ENCODE assay signal across 19 mouse cellular contexts in the genomic region with DNA sequence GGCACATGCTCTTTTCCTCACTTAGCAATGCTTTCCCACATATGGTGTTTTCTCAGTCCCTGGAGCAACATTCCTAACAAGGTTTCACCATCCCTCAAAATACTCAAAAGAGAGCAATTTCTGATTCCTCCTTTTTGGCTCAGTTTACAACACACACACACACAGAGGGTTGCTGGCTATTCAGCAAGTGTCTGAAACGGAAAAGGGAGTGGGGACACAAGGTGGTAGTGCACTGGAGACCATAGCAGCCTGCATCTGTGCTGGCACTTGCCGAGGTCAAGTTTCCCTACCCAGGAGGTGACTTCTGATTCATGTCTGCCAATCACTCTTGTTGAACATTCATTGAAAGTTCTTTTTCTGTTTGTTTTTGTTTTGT. TPM values are rescaled to one million over a fixed set of nuclear protein-coding genes. Genes with fewer than 3 reads are reported as not detected.
A peak's percentile ranks its signal among the peaks of the same experiment; 100 is the strongest.
DNase-seq lines count a peak whose midpoint lies in the region; ATAC-seq and TF ChIP-seq lines count a peak whose summit lies in the region.
"Had no signal": no experiment of that assay in that cellular context is flagged by ENCODE, and none has a peak within 500 bp of the region (broad histone marks: within the 10 kb centered on the region; RNA-seq: fewer than 3 reads in every experiment).

No protein-coding gene starts in this region.

- ATAC-seq in embryonic facial prominence, embryonic 14.5 days (ENCODE audit: low read depth), result 0 out of 2 replicates have a peak, but pooled peaks have one; percentile 7
- peak; percentile 13; the same call in 1 of the 2 replicates for ATAC-seq in limb, embryonic 13.5 days (ENCODE audit: low FRiP score, low read depth)
- ATAC-seq in intestine, postnatal 0 days, result no peak
- ATAC-seq: intestine, embryonic 16.5 days; midbrain, embryonic 15.5 days had no signal

- no peak overlapping the region for H3K4me2 ChIP-seq in embryonic facial prominence, embryonic 14.5 days (ENCODE audit: low read depth, low read length)
- H3K4me2 ChIP-seq in limb, embryonic 13.5 days (replicated peaks), result no peak overlapping the region
- H3K4me2 ChIP-seq in intestine, postnatal 0 days (replicated peaks; ENCODE audit: low read depth), result no peak overlapping the region
- H3K4me2 ChIP-seq: lung, embryonic 14.5 days; midbrain, embryonic 15.5 days; neural tube, embryonic 12.5 days had no signal

- H3K36me3 ChIP-seq in embryonic facial prominence, embryonic 14.5 days (ENCODE audit: control insufficient read depth, insufficient read depth, low read length), result no peaks in the 10 kb centered on the region
- H3K36me3 ChIP-seq in limb, embryonic 13.5 days, result peaks cover 9% of the 10 kb centered on the region; the same call in 1 of the 2 replicates
- no peaks in the 10 kb centered on the region for H3K36me3 ChIP-seq in intestine, postnatal 0 days (ENCODE audit: control insufficient read depth, insufficient read depth)
- H3K36me3 ChIP-seq: hindbrain, embryonic 10.5 days; midbrain, embryonic 15.5 days; neural tube, embryonic 12.5 days had no signal

- H3K4me3 ChIP-seq in layer of hippocampus, adult 2 months, result no peak overlapping the region
- H3K4me3 ChIP-seq in embryonic facial prominence, embryonic 14.5 days (ENCODE audit: low read depth, low read length), result no peak overlapping the region
- H3K4me3 ChIP-seq in limb, embryonic 13.5 days, result no peak overlapping the region
- H3K4me3 ChIP-seq in intestine, postnatal 0 days (ENCODE audit: low read depth, low read length), result no peak overlapping the region
- H3K4me3 ChIP-seq: erythroblast, embryonic 14.5 days; hindbrain, embryonic 10.5 days; left cerebral cortex, adult 2 months; megakaryocyte, embryonic 14.5 days; midbrain, embryonic 15.5 days; neural tube, embryonic 12.5 days had no signal

- no peaks in the 10 kb centered on the region for H3K27me3 ChIP-seq in embryonic facial prominence, embryonic 14.5 days (replicated peaks; ENCODE audit: control insufficient read depth, insufficient read depth, low read length)
- no peaks in the 10 kb centered on the region for H3K27me3 ChIP-seq in limb, embryonic 13.5 days
- no peaks in the 10 kb centered on the region for H3K27me3 ChIP-seq in intestine, postnatal 0 days (replicated peaks; ENCODE audit: control insufficient read depth, insufficient read depth, low read length)
- H3K27me3 ChIP-seq: midbrain, embryonic 15.5 days; neural tube, embryonic 12.5 days had no signal

- intact Hi-C loops in heart, postnatal 36 days (cut with DNase I), result loop anchor here (2.0 kb wide), 3 partner anchors 26 to 56 kb away; no protein-coding TSS in a partner anchor

- TF ChIP-seq CTCF in layer of hippocampus, adult 2 months (conservative IDR thresholded peaks at IDR 0.05), result no peak
- no peak for TF ChIP-seq CTCF in intestine, postnatal 0 days (IDR thresholded peaks at IDR 0.05; ENCODE audit: low read depth)

- 38% methylated on average over 2 of the region's 2 CpGs for WGBS in embryonic facial prominence, embryonic 14.5 days
- 36% methylated on average over 2 of the region's 2 CpGs for WGBS in limb, embryonic 13.5 days
- WGBS in intestine, postnatal 0 days, result 85% methylated on average over 2 of the region's 2 CpGs

- peaks cover 24% of the 10 kb centered on the region for H3K4me1 ChIP-seq in embryonic facial prominence, embryonic 14.5 days (ENCODE audit: control insufficient read depth, insufficient read depth, low read length)
- H3K4me1 ChIP-seq in limb, embryonic 13.5 days, result peaks cover 39% of the 10 kb centered on the region
- H3K4me1 ChIP-seq in intestine, postnatal 0 days (replicated peaks; ENCODE audit: control insufficient read depth, insufficient read depth, low read length), result no peaks in the 10 kb centered on the region
- H3K4me1 ChIP-seq: megakaryocyte, embryonic 14.5 days; midbrain, embryonic 15.5 days; neural tube, embryonic 12.5 days had no signal

- peak; percentile 92 for DNase-seq in heart, adult 11 months
- no peak for DNase-seq in heart, postnatal 36 days
- DNase-seq in layer of hippocampus, adult 2 months (ENCODE audit: low spot score in 2 of 2), result no peak
- no peak for DNase-seq in layer of hippocampus, adult 11-12 months (ENCODE audit: low spot score)
- no peak for DNase-seq in embryonic facial prominence, embryonic 14.5 days (ENCODE audit: low spot score)
- DNase-seq: lung, embryonic 14.5 days had no signal

- peak overlapping the region; percentile 23; the same call in 1 of the 2 replicates for H3K27ac ChIP-seq in layer of hippocampus, adult 2 months
- H3K27ac ChIP-seq in embryonic facial prominence, embryonic 14.5 days (replicated peaks; ENCODE audit: low read depth, low read length), result peak overlapping the region; percentile 69
- peak overlapping the region; percentile 79 for H3K27ac ChIP-seq in limb, embryonic 13.5 days
- H3K27ac ChIP-seq in intestine, postnatal 0 days (ENCODE audit: low read depth, low read length), result no peak overlapping the region
- H3K27ac ChIP-seq: hindbrain, embryonic 10.5 days; hindbrain, postnatal 0 days; left cerebral cortex, adult 2 months; liver, embryonic 14.5 days; midbrain, embryonic 15.5 days; neural tube, embryonic 12.5 days had no signal

- H3K9me3 ChIP-seq in embryonic facial prominence, embryonic 14.5 days (ENCODE audit: control insufficient read depth, low read length), result no peaks in the 10 kb centered on the region
- H3K9me3 ChIP-seq in limb, embryonic 13.5 days, result no peaks in the 10 kb centered on the region
- no peaks in the 10 kb centered on the region for H3K9me3 ChIP-seq in intestine, postnatal 0 days (ENCODE audit: control insufficient read depth)
- H3K9me3 ChIP-seq: hindbrain, embryonic 10.5 days; midbrain, embryonic 15.5 days; neural tube, embryonic 12.5 days had no signal

- H3K9ac ChIP-seq in embryonic facial prominence, embryonic 14.5 days (ENCODE audit: low read depth, low read length), result no peak overlapping the region
- no peak overlapping the region for H3K9ac ChIP-seq in limb, embryonic 13.5 days
- no peak overlapping the region for H3K9ac ChIP-seq in intestine, postnatal 0 days (ENCODE audit: low read depth, low read length)
- H3K9ac ChIP-seq: liver, embryonic 14.5 days; lung, embryonic 14.5 days; midbrain, embryonic 15.5 days; neural tube, embryonic 12.5 days had no signal

RNA-seq across cellular contexts. Expression of a gene that starts 59.9 kb away (rescaled TPM):
- 1 to 10 TPM; 3.4 to 4.5 TPM for total RNA-seq in heart, postnatal 36 days (2021)
- total RNA-seq in layer of hippocampus, adult 2 months (2021), result 10 to 100 TPM; 12.5 to 14.0 TPM
- 10.9 and 12.4 TPM in 2 replicates for polyA plus RNA-seq in embryonic facial prominence, embryonic 14.5 days (2014; fragmentation: Nextera tagmentation; extraction: Ambion mirVana)
- 23.3 and 26.2 TPM in 2 replicates for polyA plus RNA-seq in limb, embryonic 13.5 days (2015; fragmentation: Nextera tagmentation; extraction: Ambion mirVana)
- 7.2 and 8.1 TPM in 2 replicates for polyA plus RNA-seq in intestine, postnatal 0 days (2015; fragmentation: Nextera tagmentation; extraction: Ambion mirVana)
- total RNA-seq: MEL had no signal
- polyA plus RNA-seq: C2C12; erythroblast, embryonic 14.5 days had no signal
